Mouse (Mus musculus) frontal cortex, adult (tissue): ENCODE results near the gene Cc2d1b.

Source experiments
- ATAC-seq: cut with Nextera tagmentation; 2 replicates; pipeline ENCODE4 v1.9.2; 2017; ENCODE audit warnings: mild to moderate bottlenecking, moderate library complexity, mixed read lengths; ENCODE audit not compliant: low TSS enrichment

The Cc2d1b gene

DNA sequence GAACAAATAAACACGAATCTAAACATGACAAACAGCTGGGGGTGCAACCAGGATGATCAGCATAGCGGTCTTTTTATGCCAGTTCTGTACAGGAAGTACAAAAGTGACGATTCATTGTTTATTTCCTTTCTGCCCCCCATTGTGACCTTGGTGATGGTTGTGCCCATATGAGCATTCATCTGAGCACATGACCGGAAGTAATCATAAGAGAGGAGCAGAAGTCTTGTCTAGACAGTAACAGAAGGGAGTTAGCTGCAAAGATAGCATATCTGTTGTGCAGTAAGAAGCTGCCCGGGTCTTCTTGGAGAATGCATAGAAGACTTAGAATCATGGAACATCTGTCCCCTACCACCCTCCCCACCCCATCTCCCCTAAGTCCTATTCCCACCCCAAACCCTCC lies 19.0 kb downstream of the Cc2d1b start:
- no peak for ATAC-seq

DNA sequence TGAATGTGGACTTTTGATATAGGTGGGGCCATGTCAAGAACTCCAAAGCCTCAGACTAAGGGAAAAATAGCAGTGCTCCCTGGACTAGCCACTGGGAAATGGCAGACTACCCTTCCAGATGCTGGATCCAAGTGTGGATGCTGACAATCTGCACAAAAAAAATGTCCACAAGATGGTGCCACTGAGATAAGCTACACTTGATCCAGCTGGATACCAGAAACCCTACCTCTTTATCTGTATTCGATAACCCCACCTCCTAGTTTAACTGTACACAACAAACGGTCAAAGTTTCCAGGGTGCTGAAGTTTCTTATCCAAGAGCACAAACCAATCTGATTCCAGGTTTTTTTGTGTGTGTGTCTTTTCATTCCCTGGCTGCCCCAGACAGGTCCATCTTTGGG lies 44.7 kb downstream of the Cc2d1b start:
- ATAC-seq: 0 out of 2 replicates have a peak, but pooled peaks have one; percentile 50
